Mouse (Mus musculus) C2C12 (cell line): ENCODE measurements around the gene Spata20. TPM values are rescaled to one million over a fixed set of nuclear protein-coding genes. Genes with fewer than 3 reads are reported as not detected.

ENCODE experiments used
- H3K27me3 ChIP-seq: one replicate; pipeline ENCODE4 v1.6.1; 2011; ENCODE audit not compliant: control insufficient read depth, insufficient read depth, insufficient read length
- H3K36me3 ChIP-seq: one replicate; pipeline ENCODE4 v1.6.1; 2011; ENCODE audit not compliant: control insufficient read depth, insufficient read depth
- H3K4me3 ChIP-seq: one replicate; pipeline ENCODE4 v1.5.1; 2011; ENCODE audit warnings: mild to moderate bottlenecking, control low read depth; ENCODE audit not compliant: poor library complexity, insufficient read depth, severe bottlenecking
- H3K79me2 ChIP-seq: one replicate; pipeline ENCODE4 v1.6.1; 2011; ENCODE audit not compliant: control insufficient read depth, insufficient read depth
- H3K79me3 ChIP-seq: one replicate; pipeline ENCODE4 v1.6.1; 2011; ENCODE audit warnings: low read depth, control low read depth
- H3ac ChIP-seq: one replicate; pipeline ENCODE3; 2011; ENCODE audit warnings: low read depth; ENCODE audit not compliant: control insufficient read depth, insufficient read length
- CEBPB ChIP-seq: IDR thresholded peaks from one replicate; pipeline ENCODE4 v1.6.1; 2011; ENCODE audit warnings: low read depth, mild to moderate bottlenecking, control low read depth, moderate library complexity
- CTCF ChIP-seq: IDR thresholded peaks from one replicate; pipeline ENCODE4 v1.5.1; 2011; ENCODE audit not compliant: control insufficient read depth, insufficient read depth, insufficient read length
- FOSL1 ChIP-seq: IDR thresholded peaks from one replicate; pipeline ENCODE4 v1.8.0; 2011; ENCODE audit warnings: mild to moderate bottlenecking, low read length; ENCODE audit not compliant: poor library complexity, insufficient read depth, severe bottlenecking
- MAX ChIP-seq: IDR thresholded peaks from one replicate; pipeline ENCODE4 v1.6.1; 2011; ENCODE audit warnings: mild to moderate bottlenecking, control low read depth
- MYOD1 ChIP-seq: IDR thresholded peaks from one replicate; pipeline ENCODE4 v1.6.1; 2011; ENCODE audit warnings: low read depth; ENCODE audit not compliant: control insufficient read depth, insufficient read length
- MYOG ChIP-seq: IDR thresholded peaks from one replicate; pipeline ENCODE4 v1.6.1; 2011; ENCODE audit not compliant: control insufficient read depth, insufficient read length; ENCODE audit errors: extremely low read depth
- USF1 ChIP-seq: IDR thresholded peaks from one replicate; pipeline ENCODE4 v1.6.1; 2011; ENCODE audit warnings: low read depth, mild to moderate bottlenecking, control low read depth, moderate library complexity
- long read RNA-seq, 2 experiments: library from polyadenylated mRNA; unstranded; transcript quantifications; one replicate each; pipeline ENCODE4 v2.0.0; 2019 to 2020
- polyA plus RNA-seq: library from polyadenylated mRNA; unstranded; fragments of >200 nt; fragmentation: generic; extraction: Trizol; gene quantifications from one replicate; pipeline ENCODE4 v1.2.1, GENCODE M21; 2012; ENCODE audit warnings: missing spikeins

Spata20 gene
- not detected for polyA plus RNA-seq
- long read RNA-seq, experiment 1: 0 reads
- long read RNA-seq, experiment 2, partial matches to known transcripts: 0 of 1 reads
- long read RNA-seq, experiment 2, other reads (novel, unspliced or antisense): 1 of 1 reads

GRCm38 (mm10) chr11:94486001-94486400, at the start of gene Spata20:
Gene Spata20 (minus strand): TSS chr11:94486179.
- no peak within 1 kb of the TSS for H3K4me3 ChIP-seq
- TF ChIP-seq FOSL1 (no peak), CTCF (peak; percentile 80)
- no peaks in the 10 kb centered on the region for H3K79me3 ChIP-seq
- H3ac ChIP-seq: no peak within 1 kb of the TSS
- H3K27me3 ChIP-seq: peaks cover 42% of the 10 kb centered on the region
- no peaks in the 10 kb centered on the region for H3K79me2 ChIP-seq
- H3K36me3 ChIP-seq: no peaks in the 10 kb centered on the region

GRCm38 (mm10) chr11:94533171-94533570, 47.2 kb upstream of the Spata20 start:
- Histone ChIP-seq H3K4me3 (no peak overlapping the region), H3K27me3 (no peaks in the 10 kb centered on the region), H3K79me2 (no peaks in the 10 kb centered on the region), H3K79me3 (no peaks in the 10 kb centered on the region), H3K36me3 (no peaks in the 10 kb centered on the region), H3ac (no peak overlapping the region)
- TF ChIP-seq FOSL1 (no peak), USF1 (no peak), CTCF (no peak), MYOD1 (no peak), MYOG (no peak), CEBPB (no peak), MAX (no peak)

- no peak for TF ChIP-seq FOSL1
- TF ChIP-seq CTCF: no peak
- no peak for TF ChIP-seq CEBPB
- no peak for TF ChIP-seq MAX
- no peak for TF ChIP-seq MYOD1
- no peak for TF ChIP-seq MYOG
- TF ChIP-seq USF1: no peak
Measured at GRCm38 (mm10) chr11:94528879-94529278, 42.9 kb upstream of the Spata20 start.

GRCm38 (mm10) chr11:94526171-94526879, 40.3 kb upstream of the Spata20 start:
- H3K36me3 ChIP-seq: no peaks in the 10 kb centered on the region
- no peak overlapping the region for H3K4me3 ChIP-seq
- peaks cover 3% of the 10 kb centered on the region for H3K27me3 ChIP-seq
- no peak for TF ChIP-seq CEBPB
- no peak for TF ChIP-seq MYOG
- TF ChIP-seq MAX: no peak
- TF ChIP-seq MYOD1: no peak
- TF ChIP-seq USF1: no peak
- no peak for TF ChIP-seq CTCF
- no peaks in the 10 kb centered on the region for H3K79me3 ChIP-seq
- no peaks in the 10 kb centered on the region for H3K79me2 ChIP-seq
- H3ac ChIP-seq: no peak overlapping the region

More at GRCm38 (mm10) chr11:94528879-94529278, 42.9 kb upstream of the Spata20 start:
- H3K79me2 ChIP-seq: no peaks in the 10 kb centered on the region
- H3K4me3 ChIP-seq: no peak overlapping the region
- no peak overlapping the region for H3ac ChIP-seq
- no peaks in the 10 kb centered on the region for H3K27me3 ChIP-seq
- H3K79me3 ChIP-seq: no peaks in the 10 kb centered on the region
- H3K36me3 ChIP-seq: no peaks in the 10 kb centered on the region

- no peaks in the 10 kb centered on the region for H3K79me2 ChIP-seq
- TF ChIP-seq MAX (no peak), FOSL1 (no peak), MYOG (no peak), USF1 (no peak), MYOD1 (no peak), CTCF (no peak), CEBPB (no peak)
- H3K79me3 ChIP-seq: no peaks in the 10 kb centered on the region
- no peak within 1 kb of the TSS for H3ac ChIP-seq
- H3K4me3 ChIP-seq: no peak within 1 kb of the TSS
- H3K36me3 ChIP-seq: no peaks in the 10 kb centered on the region
- peaks cover 12% of the 10 kb centered on the region for H3K27me3 ChIP-seq
Measured at GRCm38 (mm10) chr11:94521219-94521843, 35.4 kb upstream of the Spata20 start, which contains the start of gene Mycbpap. Gene Mycbpap (minus strand): TSS chr11:94521742.
